Mouse (Mus musculus) heart, postnatal 0 days (tissue): ENCODE data around the gene Gk5.

Source experiments
- CTCF ChIP-seq: IDR thresholded peaks from 2 replicates; pipeline ENCODE4 v1.5.1; 2016; ENCODE audit warnings: antibody characterized with exemption, control low read depth, low read depth
- EP300 ChIP-seq: IDR thresholded peaks from 2 replicates; pipeline ENCODE4 v1.6.1; 2016; ENCODE audit warnings: antibody characterized with exemption, low read depth

GRCm38 (mm10) chr9:96135461-96135860, 16.3 kb downstream of the Gk5 start:
- TF ChIP-seq CTCF (no peak), EP300 (no peak)
